Mouse (Mus musculus) heart, postnatal 0 days (tissue): ENCODE data around the gene Prss22. TPM values are rescaled to one million over a fixed set of nuclear protein-coding genes. Genes with fewer than 3 reads are reported as not detected.

Experiments used
- ATAC-seq: fragments of 200-750 bp; cut with Nextera tagmentation; 2 replicates; pipeline ENCODE4 v1.8.0; 2017; ENCODE audit warnings: low read depth, moderate number of reproducible peaks, moderate library complexity; ENCODE audit not compliant: insufficient read depth
- DNase-seq: peaks from one replicate; pipeline ENCODE4 v3.0.0-alpha.2; 2016; ENCODE audit warnings: low spot score
- H3K27ac ChIP-seq: fragments of 300-500 bp; sonication (generic); 2 replicates; pipeline ENCODE4 v1.5.1; 2014; ENCODE audit warnings: low read depth, mild to moderate bottlenecking
- H3K27me3 ChIP-seq: fragments of 300-500 bp; sonication (generic); 2 replicates; pipeline ENCODE4 v1.6.1; 2014; ENCODE audit warnings: low read length, mixed read lengths; ENCODE audit not compliant: control insufficient read depth, insufficient read depth
- H3K36me3 ChIP-seq: fragments of 300-500 bp; sonication (generic); replicated peaks from 2 replicates; pipeline ENCODE4 v1.6.1; 2014; ENCODE audit warnings: low read length, mixed read lengths; ENCODE audit not compliant: control insufficient read depth, insufficient read depth
- H3K4me1 ChIP-seq: fragments of 300-500 bp; sonication (generic); 2 replicates; pipeline ENCODE4 v1.6.1; 2014; ENCODE audit warnings: antibody characterized with exemption; ENCODE audit not compliant: control insufficient read depth, insufficient read depth
- H3K4me2 ChIP-seq: fragments of 300-500 bp; sonication (generic); 2 replicates; pipeline ENCODE4 v1.6.1; 2014; ENCODE audit warnings: low read depth, mild to moderate bottlenecking, low read length, moderate library complexity
- H3K4me3 ChIP-seq: fragments of 300-500 bp; sonication (generic); 2 replicates; pipeline ENCODE4 v1.5.1; 2014; ENCODE audit warnings: low read depth, low read length
- H3K9ac ChIP-seq: fragments of 300-500 bp; sonication (generic); replicated peaks from 2 replicates; pipeline ENCODE4 v1.6.1; 2014; ENCODE audit warnings: low read depth, low read length, mixed read lengths
- H3K9me3 ChIP-seq: fragments of 300-500 bp; sonication (generic); replicated peaks from 2 replicates; pipeline ENCODE4 v1.6.1; 2016; ENCODE audit warnings: low read length; ENCODE audit not compliant: control insufficient read depth
- CTCF ChIP-seq: IDR thresholded peaks from 2 replicates; pipeline ENCODE4 v1.5.1; 2016; ENCODE audit warnings: antibody characterized with exemption, control low read depth, low read depth
- EP300 ChIP-seq: IDR thresholded peaks from 2 replicates; pipeline ENCODE4 v1.6.1; 2016; ENCODE audit warnings: antibody characterized with exemption, low read depth
- WGBS: fragments of 180-500 bp; shearing (Covaris S2); extraction: QIAGEN DNeasy Blood & Tissue Kit; methylation state at CpG from one replicate; pipeline ENCODE4 v1.1.7; 2014; 5-methylcytosine and 5-hydroxymethylcytosine counted together
- polyA plus RNA-seq: library from polyadenylated mRNA; unstranded; fragments of >200 nt; fragmentation: Nextera tagmentation; extraction: Ambion mirVana; gene quantifications from 2 replicates; pipeline ENCODE4 v1.2.1, GENCODE M21; 2015
- total RNA-seq: library from RNA; depleted of rRNA; stranded (reverse); fragments of >200 nt; gene quantifications from 2 replicates; pipeline ENCODE4 v1.2.3, GENCODE M21; 2014; ENCODE audit warnings: low replicate concordance

Gene Prss22
- total and polyA plus RNA-seq, 2 experiments from 2014 or later: 0.15 TPM; not detected in 1

GRCm38 (mm10) chr17:23982912-23983311, 15.0 kb downstream of the Prss22 start:
- H3K4me2 ChIP-seq: no peak overlapping the region
- no peak for ATAC-seq
- no peak for DNase-seq
- H3K36me3 ChIP-seq: no peaks in the 10 kb centered on the region
- H3K4me3 ChIP-seq: no peak overlapping the region
- no peak for TF ChIP-seq CTCF
- no peak for TF ChIP-seq EP300
- H3K4me1 ChIP-seq: no peaks in the 10 kb centered on the region
- H3K9me3 ChIP-seq: no peaks in the 10 kb centered on the region
- H3K9ac ChIP-seq: no peak overlapping the region
- no peak overlapping the region for H3K27ac ChIP-seq
- H3K27me3 ChIP-seq: no peaks in the 10 kb centered on the region
- WGBS: 58% methylated on average over 4 of the region's 4 CpGs

DNA sequence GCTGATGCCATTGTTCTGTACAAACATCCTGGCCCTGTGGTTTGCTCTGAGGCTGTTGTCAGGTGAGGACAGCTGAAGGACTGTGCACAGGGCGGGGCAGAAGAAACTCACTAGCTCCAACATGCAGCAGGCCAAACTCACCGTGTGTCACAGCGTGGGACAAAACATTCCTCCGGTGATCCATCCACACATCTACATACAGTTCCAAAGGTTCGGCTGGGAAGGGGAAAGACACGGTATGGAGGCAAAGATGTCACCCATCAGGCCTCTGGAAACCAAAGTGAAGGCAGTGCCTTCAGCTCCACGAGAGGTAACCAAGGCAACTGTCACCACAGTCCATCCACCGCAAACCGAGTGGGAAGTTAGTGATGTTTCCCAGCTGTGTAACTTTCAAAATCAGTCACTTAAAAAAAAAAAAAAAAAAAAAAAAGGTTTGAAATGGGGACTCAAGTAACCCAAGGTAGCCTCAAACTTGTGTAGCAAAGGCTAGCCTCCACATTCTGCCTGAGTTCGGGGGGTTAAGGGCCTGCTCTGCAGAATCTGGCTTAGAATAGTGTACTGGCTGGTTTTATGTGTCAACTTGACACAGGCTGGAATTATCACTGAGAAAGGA, 17.5 kb downstream of the Prss22 start, which contains the start of gene Prss30:
Gene Prss30, minus strand, starts transcription at position 270 of the 613 bp plus-strand sequence.
- Histone ChIP-seq H3K9me3 (no peaks in the 10 kb centered on the region), H3K4me1 (no peaks in the 10 kb centered on the region), H3K27ac (no peak within 1 kb of the TSS), H3K4me2 (no peak within 1 kb of the TSS), H3K27me3 (no peaks in the 10 kb centered on the region), H3K4me3 (no peak within 1 kb of the TSS), H3K9ac (no peak within 1 kb of the TSS), H3K36me3 (no peaks in the 10 kb centered on the region)
- TF ChIP-seq CTCF (no peak), EP300 (no peak)
- DNase-seq (no peak), ATAC-seq (no peak)
- WGBS: 61% methylated on average over 10 of the region's 10 CpGs

GRCm38 (mm10) chr17:23979471-23979870, 18.4 kb downstream of the Prss22 start:
- Histone ChIP-seq H3K4me3 (no peak overlapping the region), H3K36me3 (no peaks in the 10 kb centered on the region), H3K27ac (no peak overlapping the region), H3K27me3 (no peaks in the 10 kb centered on the region), H3K9me3 (no peaks in the 10 kb centered on the region), H3K9ac (no peak overlapping the region), H3K4me2 (no peak overlapping the region), H3K4me1 (no peaks in the 10 kb centered on the region)
- no peak for DNase-seq
- TF ChIP-seq CTCF: no peak
- TF ChIP-seq EP300: no peak
- WGBS: 50% methylated on average over 3 of the region's 3 CpGs
- ATAC-seq: no peak

DNA sequence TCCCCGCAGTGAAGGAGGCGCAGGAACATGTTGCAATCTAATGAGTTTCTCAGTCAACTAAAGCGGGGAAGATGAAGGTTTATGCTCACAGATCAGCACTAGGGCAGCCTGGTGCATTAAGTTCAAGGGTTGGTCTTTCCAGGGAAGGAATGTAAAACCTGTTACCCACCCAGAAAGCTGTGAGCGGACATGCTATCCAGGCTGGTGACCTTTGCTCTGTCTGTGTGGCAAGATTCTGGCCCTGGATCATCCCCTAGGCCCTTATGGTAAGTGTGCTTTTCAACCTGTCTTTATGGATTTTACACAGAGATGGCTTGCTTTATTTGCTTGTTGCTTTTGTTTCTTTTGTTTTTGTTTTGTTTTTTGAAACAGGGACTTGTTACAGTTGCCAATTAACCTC, 21.2 kb downstream of the Prss22 start:
- H3K36me3 ChIP-seq: no peaks in the 10 kb centered on the region
- no peak overlapping the region for H3K4me3 ChIP-seq
- H3K4me2 ChIP-seq: no peak overlapping the region
- ATAC-seq (no peak), DNase-seq (no peak)
- no peak overlapping the region for H3K9ac ChIP-seq
- no peak overlapping the region for H3K27ac ChIP-seq
- H3K27me3 ChIP-seq: no peaks in the 10 kb centered on the region
- 94% methylated on average over 4 of the region's 4 CpGs for WGBS
- H3K4me1 ChIP-seq: no peaks in the 10 kb centered on the region
- no peak for TF ChIP-seq EP300
- TF ChIP-seq CTCF: no peak
- H3K9me3 ChIP-seq: no peaks in the 10 kb centered on the region

GRCm38 (mm10) chr17:23971315-23971714, 26.6 kb downstream of the Prss22 start:
- H3K4me1 ChIP-seq: no peaks in the 10 kb centered on the region
- H3K27ac ChIP-seq: no peak overlapping the region
- 74% methylated on average over 9 of the region's 9 CpGs for WGBS
- H3K4me3 ChIP-seq: no peak overlapping the region
- TF ChIP-seq EP300: no peak
- TF ChIP-seq CTCF: no peak
- no peak overlapping the region for H3K4me2 ChIP-seq
- ATAC-seq: no peak
- no peaks in the 10 kb centered on the region for H3K36me3 ChIP-seq
- no peak overlapping the region for H3K9ac ChIP-seq
- DNase-seq: no peak
- H3K9me3 ChIP-seq: no peaks in the 10 kb centered on the region
- no peaks in the 10 kb centered on the region for H3K27me3 ChIP-seq

DNA sequence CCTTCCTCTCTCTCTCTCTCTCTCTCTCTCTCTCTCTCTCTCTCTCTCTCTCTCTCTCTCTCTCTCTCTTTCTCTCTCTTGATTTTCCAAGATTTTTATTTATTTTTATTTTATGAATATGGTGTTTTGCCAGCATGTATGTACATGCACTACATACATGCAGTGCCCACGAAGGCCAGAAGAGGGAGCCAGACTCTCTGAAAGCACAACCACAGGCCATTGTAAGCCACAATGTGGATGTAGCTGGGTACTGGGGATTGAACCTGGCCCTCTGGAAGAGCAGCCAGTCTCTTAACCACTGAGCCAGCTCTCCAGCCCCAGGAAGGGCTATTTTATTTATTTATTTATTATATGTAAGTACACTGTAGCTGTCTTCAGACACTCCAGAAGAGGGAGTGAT, 28.7 kb downstream of the Prss22 start:
- H3K9ac ChIP-seq: no peak overlapping the region
- peak; percentile 29 for DNase-seq
- TF ChIP-seq CTCF: peak; percentile 78
- no peak for TF ChIP-seq EP300
- no peaks in the 10 kb centered on the region for H3K36me3 ChIP-seq
- no peak overlapping the region for H3K27ac ChIP-seq
- ATAC-seq: no peak
- H3K4me2 ChIP-seq: no peak overlapping the region
- no peaks in the 10 kb centered on the region for H3K9me3 ChIP-seq
- 0% methylated on average over 1 of the region's 1 CpGs for WGBS
- H3K4me3 ChIP-seq: no peak overlapping the region
- no peaks in the 10 kb centered on the region for H3K4me1 ChIP-seq
- H3K27me3 ChIP-seq: no peaks in the 10 kb centered on the region
